Mouse (Mus musculus) neural tube, embryonic 13.5 days (tissue): ENCODE measurements around the gene Liph. TPM values are rescaled to one million over a fixed set of nuclear protein-coding genes. Genes with fewer than 3 reads are reported as not detected.

Source experiments
- ATAC-seq: fragments of 200-750 bp; cut with Nextera tagmentation; 2 replicates; pipeline ENCODE4 v1.8.0; 2017; ENCODE audit warnings: low read depth, mild to moderate bottlenecking, moderate TSS enrichment, moderate library complexity
- H3K27ac ChIP-seq: fragments of 300-500 bp; sonication (generic); replicated peaks from 2 replicates; pipeline ENCODE4 v1.5.1; 2015; ENCODE audit warnings: moderate library complexity, mild to moderate bottlenecking, inconsistent platforms
- H3K27me3 ChIP-seq: fragments of 300-500 bp; sonication (generic); 2 replicates; pipeline ENCODE4 v1.6.1; 2015; ENCODE audit warnings: mild to moderate bottlenecking, inconsistent platforms
- H3K36me3 ChIP-seq: fragments of 300-500 bp; sonication (generic); 2 replicates; pipeline ENCODE4 v1.6.1; 2015; ENCODE audit warnings: mild to moderate bottlenecking, inconsistent platforms
- H3K4me1 ChIP-seq: fragments of 300-500 bp; sonication (generic); replicated peaks from 2 replicates; pipeline ENCODE4 v1.6.1; 2015; ENCODE audit warnings: inconsistent platforms
- H3K4me2 ChIP-seq: fragments of 300-500 bp; sonication (generic); 2 replicates; pipeline ENCODE4 v1.6.1; 2015; ENCODE audit warnings: inconsistent platforms, mild to moderate bottlenecking, moderate library complexity
- H3K4me3 ChIP-seq: fragments of 300-500 bp; sonication (generic); 2 replicates; pipeline ENCODE4 v1.5.1; 2015; ENCODE audit warnings: mild to moderate bottlenecking, inconsistent platforms
- H3K9ac ChIP-seq: fragments of 300-500 bp; sonication (generic); 2 replicates; pipeline ENCODE4 v1.6.1; 2015; ENCODE audit warnings: moderate library complexity, mild to moderate bottlenecking, inconsistent platforms
- H3K9me3 ChIP-seq: fragments of 300-500 bp; sonication (generic); 2 replicates; pipeline ENCODE4 v1.6.1; 2016; ENCODE audit warnings: inconsistent platforms
- WGBS: fragments of 180-500 bp; shearing (Covaris S2); methylation state at CpG from one replicate; pipeline ENCODE4 v1.1.7; 2015; 5-methylcytosine and 5-hydroxymethylcytosine counted together
- polyA plus RNA-seq: library from polyadenylated mRNA; unstranded; fragments of >200 nt; fragmentation: Nextera tagmentation; extraction: Ambion mirVana; gene quantifications from 2 replicates; pipeline ENCODE4 v1.2.1, GENCODE M21; 2015

Liph gene
- 0.18 and 0.29 TPM in 2 replicates for polyA plus RNA-seq

DNA sequence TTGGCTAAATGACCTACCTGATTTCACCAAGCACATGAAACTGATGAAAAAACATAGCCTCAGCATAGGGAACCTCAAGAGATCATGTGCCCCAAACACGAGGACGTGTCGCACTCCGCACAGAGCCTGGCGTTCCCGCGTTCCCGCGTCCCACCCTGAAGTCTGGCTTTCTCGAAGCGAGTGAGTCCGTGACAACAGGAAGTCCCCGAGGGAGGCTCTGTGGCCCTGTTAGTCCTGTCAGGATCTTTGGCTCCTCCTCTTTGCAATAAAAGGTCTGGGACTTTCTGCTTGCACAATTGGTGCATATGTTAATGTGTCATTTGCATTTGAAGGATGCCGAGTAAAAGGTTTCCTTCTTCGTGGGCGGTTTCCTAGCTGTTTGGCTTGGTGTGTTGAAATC is at the start of gene Liph:
Liph (minus strand) TSS at position 360 of the 400 bp plus-strand sequence.
- Histone ChIP-seq H3K4me1 (peaks cover 7% of the 10 kb centered on the region), H3K4me3 (peak within 1 kb of the TSS; percentile 25), H3K9me3 (no peaks in the 10 kb centered on the region), H3K36me3 (no peaks in the 10 kb centered on the region), H3K9ac (0 out of 2 replicates have a peak within 1 kb of the TSS, but pooled peaks have one; percentile 27), H3K4me2 (peak within 1 kb of the TSS; percentile 55), H3K27ac (no peak within 1 kb of the TSS), H3K27me3 (peaks cover 4% of the 10 kb centered on the region)
- ATAC-seq: no peak
- 2% methylated on average over 16 of the region's 16 CpGs for WGBS

DNA sequence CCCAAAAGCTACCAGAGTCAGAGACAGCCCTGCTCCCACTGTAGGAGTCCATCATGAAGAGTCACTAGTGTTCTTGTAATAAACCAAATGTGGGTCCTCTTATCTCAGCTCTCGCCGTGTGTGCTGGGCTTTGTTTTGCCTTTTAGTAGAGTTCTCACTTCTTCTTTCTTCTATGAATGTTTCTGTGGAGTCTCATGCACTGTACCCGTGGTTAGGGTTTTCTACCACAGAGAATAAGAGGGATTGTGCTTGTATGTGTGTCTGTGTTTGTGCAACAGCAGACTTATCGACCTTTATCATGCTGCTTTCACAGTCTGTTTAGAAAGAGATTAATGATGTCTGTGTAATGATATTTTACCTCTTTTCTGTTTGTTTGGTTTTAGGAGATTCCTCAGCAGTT is 48.4 kb upstream of the Liph start:
- no peak for ATAC-seq
- no peak overlapping the region for H3K27ac ChIP-seq
- no peak overlapping the region for H3K4me2 ChIP-seq
- no peak overlapping the region for H3K9ac ChIP-seq
- no peaks in the 10 kb centered on the region for H3K27me3 ChIP-seq
- H3K4me1 ChIP-seq: no peaks in the 10 kb centered on the region
- no peaks in the 10 kb centered on the region for H3K9me3 ChIP-seq
- H3K4me3 ChIP-seq: no peak overlapping the region
- peaks cover 80% of the 10 kb centered on the region for H3K36me3 ChIP-seq
- whole genome bisulfite sequencing: 92% methylated on average over 4 of the region's 4 CpGs

DNA sequence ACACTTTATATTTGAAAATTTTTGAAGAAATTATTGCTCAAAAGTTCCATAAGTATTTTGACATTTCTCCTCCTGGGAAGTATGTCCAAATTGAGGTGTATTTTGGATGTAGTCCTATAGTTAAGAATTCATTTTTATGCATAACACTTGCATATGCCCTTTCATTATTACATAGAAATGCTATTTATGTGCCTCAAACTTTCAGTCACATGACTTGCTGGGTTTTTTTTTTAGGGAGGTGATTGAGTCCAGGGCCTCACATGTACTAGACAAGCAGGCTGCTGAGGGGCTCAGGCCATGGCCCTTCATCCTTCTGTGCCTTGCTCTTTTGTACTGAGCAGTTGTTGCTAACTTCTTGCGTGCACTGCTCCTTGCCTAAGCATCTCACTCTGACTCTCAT is 44.5 kb upstream of the Liph start:
- H3K27me3 ChIP-seq: no peaks in the 10 kb centered on the region
- no peaks in the 10 kb centered on the region for H3K4me1 ChIP-seq
- H3K4me3 ChIP-seq: no peak overlapping the region
- no peak overlapping the region for H3K9ac ChIP-seq
- no peaks in the 10 kb centered on the region for H3K9me3 ChIP-seq
- H3K4me2 ChIP-seq: no peak overlapping the region
- H3K27ac ChIP-seq: no peak overlapping the region
- no peak for ATAC-seq
- WGBS: 80% methylated on average over 1 of the region's 1 CpGs
- H3K36me3 ChIP-seq: peaks cover 75% of the 10 kb centered on the region

DNA sequence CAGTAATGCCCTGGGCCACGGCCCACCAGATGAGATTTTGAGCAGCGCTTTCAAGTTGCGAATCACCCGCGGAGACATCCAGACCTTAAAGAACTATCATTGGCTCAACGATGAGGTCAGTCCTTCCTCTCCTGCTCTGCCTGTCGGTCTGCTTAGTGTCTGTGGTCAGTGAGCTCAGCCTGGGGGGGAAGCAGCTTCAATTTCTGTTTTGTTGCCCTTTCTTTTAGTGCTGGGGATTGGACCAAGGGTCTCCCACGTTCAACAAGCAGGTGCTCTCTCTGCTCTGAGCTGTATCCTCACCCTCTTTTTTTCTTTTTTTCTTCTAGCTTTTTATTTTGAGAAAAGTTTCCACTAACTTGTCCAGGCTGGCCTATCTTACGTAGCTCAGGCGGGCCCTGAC is 43.1 kb upstream of the Liph start:
- H3K36me3 ChIP-seq: peaks cover 61% of the 10 kb centered on the region
- H3K27ac ChIP-seq: no peak overlapping the region
- H3K4me1 ChIP-seq: no peaks in the 10 kb centered on the region
- no peaks in the 10 kb centered on the region for H3K27me3 ChIP-seq
- H3K9ac ChIP-seq: no peak overlapping the region
- ATAC-seq: no peak
- H3K9me3 ChIP-seq: no peaks in the 10 kb centered on the region
- 90% methylated on average over 10 of the region's 10 CpGs for WGBS
- no peak overlapping the region for H3K4me3 ChIP-seq
- H3K4me2 ChIP-seq: no peak overlapping the region

DNA sequence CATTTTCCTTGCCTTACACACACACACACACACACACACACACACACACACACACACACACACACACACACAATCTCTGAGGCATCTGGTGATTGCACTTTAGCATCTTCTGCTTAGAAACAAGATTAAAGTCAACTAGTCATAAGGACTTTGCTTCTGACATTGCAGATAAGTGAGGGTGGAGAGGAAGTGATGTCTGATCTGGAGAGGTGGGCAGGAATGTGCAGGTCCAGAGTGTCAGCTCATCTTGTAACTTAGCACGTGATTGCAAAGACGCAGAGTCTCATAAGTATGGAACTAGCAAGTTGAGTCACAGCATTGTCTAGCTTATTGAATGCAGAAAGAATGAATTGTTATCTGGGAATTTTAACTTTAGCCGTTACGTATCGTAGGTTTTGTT is 32.0 kb upstream of the Liph start:
- Histone ChIP-seq H3K36me3 (peaks cover 95% of the 10 kb centered on the region), H3K27ac (no peak overlapping the region), H3K4me1 (no peaks in the 10 kb centered on the region), H3K27me3 (no peaks in the 10 kb centered on the region), H3K9ac (no peak overlapping the region), H3K4me2 (no peak overlapping the region), H3K9me3 (no peaks in the 10 kb centered on the region), H3K4me3 (no peak overlapping the region)
- 94% methylated on average over 5 of the region's 5 CpGs for WGBS
- no peak for ATAC-seq

DNA sequence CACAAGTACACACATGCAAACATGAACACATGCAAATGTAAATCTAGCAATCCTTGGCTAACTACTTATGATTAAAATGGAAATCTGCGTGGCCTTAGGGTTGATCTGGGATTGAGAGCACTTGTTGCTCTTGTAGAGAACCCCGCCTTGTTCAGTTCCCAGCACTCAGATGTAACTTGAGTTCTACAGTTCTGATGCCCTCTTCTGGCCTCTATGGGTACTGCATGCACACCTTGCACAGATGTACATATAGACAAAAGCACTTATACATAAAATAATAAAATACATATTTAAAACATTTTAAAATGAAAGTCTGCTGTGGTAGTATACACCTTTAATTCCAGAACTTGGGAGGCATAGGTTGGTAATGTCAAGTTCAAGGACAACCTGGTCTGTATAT is 26.7 kb upstream of the Liph start:
- H3K9me3 ChIP-seq: peaks cover 6% of the 10 kb centered on the region; the same call in 1 of the 2 replicates
- H3K27ac ChIP-seq: no peak overlapping the region
- H3K4me3 ChIP-seq: no peak overlapping the region
- no peak overlapping the region for H3K4me2 ChIP-seq
- H3K9ac ChIP-seq: no peak overlapping the region
- no peaks in the 10 kb centered on the region for H3K4me1 ChIP-seq
- 100% methylated on average over 2 of the region's 2 CpGs for WGBS
- H3K36me3 ChIP-seq: peaks cover 94% of the 10 kb centered on the region
- no peaks in the 10 kb centered on the region for H3K27me3 ChIP-seq
- ATAC-seq: no peak

DNA sequence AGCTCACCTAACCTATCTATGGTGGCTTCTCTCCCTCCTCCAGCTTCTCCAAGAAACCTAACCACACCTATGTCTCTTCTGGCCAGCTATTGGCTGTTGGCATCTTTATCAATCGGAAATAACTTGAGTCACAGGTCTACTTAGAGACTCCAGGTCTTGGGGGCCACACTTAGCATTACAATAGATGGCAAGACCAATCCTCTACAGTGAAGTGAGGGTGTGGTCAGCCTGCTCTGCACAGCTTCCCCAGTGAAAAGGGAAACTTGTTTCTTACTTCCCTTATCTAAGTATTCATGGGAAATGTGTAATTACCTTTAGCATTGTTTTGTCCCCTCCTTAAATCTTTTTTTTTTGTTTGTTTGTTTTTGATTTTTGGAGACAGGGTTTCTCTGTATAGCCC is 20.1 kb upstream of the Liph start:
- no peak overlapping the region for H3K4me2 ChIP-seq
- peaks cover 9% of the 10 kb centered on the region for H3K4me1 ChIP-seq
- no peaks in the 10 kb centered on the region for H3K9me3 ChIP-seq
- H3K9ac ChIP-seq: no peak overlapping the region
- 79% methylated on average over 1 of the region's 1 CpGs for WGBS
- peaks cover 60% of the 10 kb centered on the region for H3K36me3 ChIP-seq
- H3K27ac ChIP-seq: no peak overlapping the region
- no peak for ATAC-seq
- no peaks in the 10 kb centered on the region for H3K27me3 ChIP-seq
- H3K4me3 ChIP-seq: no peak overlapping the region

DNA sequence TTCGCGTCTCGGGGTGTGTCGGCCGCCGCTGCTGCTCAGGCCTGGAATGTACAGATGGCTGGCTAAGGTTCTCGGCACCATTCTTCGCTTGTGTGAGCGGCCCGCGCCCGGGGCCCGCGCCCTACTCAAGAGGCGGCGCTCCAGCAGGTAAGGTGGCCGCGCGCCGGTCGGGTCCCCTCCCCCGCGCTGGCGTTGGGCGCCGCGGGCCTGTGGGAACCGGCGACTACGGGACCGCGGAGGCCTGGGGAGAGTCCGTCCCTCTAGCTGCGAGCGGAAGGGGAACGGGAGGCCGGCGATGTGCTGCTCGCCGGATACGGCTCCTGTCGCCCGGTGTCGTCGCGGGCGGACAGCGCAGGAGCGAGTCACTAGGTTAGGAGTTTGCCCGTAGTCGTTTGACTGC is 14.1 kb upstream of the Liph start:
- Histone ChIP-seq H3K9me3 (no peaks in the 10 kb centered on the region), H3K4me1 (peaks cover 21% of the 10 kb centered on the region), H3K36me3 (0 out of 2 replicates have a peak, but pooled peaks cover 6% of the 10 kb centered on the region), H3K27ac (peak overlapping the region; percentile 83), H3K4me2 (peak overlapping the region; percentile 80), H3K27me3 (no peaks in the 10 kb centered on the region), H3K9ac (peak overlapping the region; percentile 90), H3K4me3 (peak overlapping the region; percentile 97)
- WGBS: under 1% methylated on average over 51 of the region's 51 CpGs
- ATAC-seq: peak; percentile 68

DNA sequence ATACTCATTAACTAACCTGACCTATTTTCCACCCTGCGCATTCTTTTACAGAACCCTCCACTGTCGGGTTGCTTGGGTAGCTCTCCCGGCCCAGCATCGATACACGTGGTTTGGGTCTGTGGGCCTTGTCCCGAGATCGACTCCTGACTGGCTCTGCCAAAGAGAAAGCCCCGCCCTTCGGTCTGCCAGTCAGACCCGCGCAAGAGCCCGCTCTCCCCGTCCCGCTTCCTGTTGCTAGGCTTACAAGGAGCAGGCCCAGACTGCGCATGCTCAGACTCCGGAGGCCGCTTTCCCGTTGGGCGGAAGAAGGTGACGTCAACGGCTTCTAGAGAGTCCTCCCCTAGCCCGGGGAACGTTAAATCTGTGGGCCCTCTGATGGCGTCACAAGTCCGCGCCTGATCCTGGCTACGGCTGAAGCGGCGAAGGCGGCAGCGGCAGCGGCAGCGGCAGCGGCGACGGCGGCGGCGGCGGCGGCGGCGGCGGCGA is 13.7 kb upstream of the Liph start, which contains the start of gene Senp2:
Senp2 (plus strand) TSS at position 386 of the 486 bp plus-strand sequence.
- Histone ChIP-seq H3K4me2 (peak within 1 kb of the TSS; percentile 80), H3K36me3 (0 out of 2 replicates have a peak, but pooled peaks cover 6% of the 10 kb centered on the region), H3K27me3 (no peaks in the 10 kb centered on the region), H3K9ac (peak within 1 kb of the TSS; percentile 90), H3K4me1 (peaks cover 21% of the 10 kb centered on the region), H3K27ac (peak within 1 kb of the TSS; percentile 83), H3K9me3 (no peaks in the 10 kb centered on the region), H3K4me3 (peak within 1 kb of the TSS; percentile 97)
- ATAC-seq: peak; percentile 99
- under 1% methylated on average over 45 of the region's 45 CpGs for whole genome bisulfite sequencing

DNA sequence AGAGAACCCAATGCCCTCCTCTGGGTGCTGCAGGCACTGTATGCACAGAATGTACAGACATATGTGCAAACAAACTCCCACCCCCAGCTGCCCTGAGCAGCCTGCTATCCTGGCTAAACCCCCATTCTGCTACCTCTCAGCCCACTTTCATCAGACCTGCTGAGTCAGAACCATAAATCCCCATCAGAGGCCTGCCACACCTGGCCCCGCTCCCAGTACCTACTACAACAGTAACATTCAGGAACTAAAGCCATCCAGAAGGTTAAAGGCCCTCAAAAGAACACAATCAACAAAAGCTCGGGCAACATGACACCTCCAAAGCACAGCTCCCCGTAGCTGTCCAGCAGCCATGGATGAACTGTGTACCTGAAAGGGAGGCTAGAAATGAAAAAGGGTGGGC is 6.1 kb upstream of the Liph start:
- Histone ChIP-seq H3K9ac (no peak overlapping the region), H3K4me1 (no peaks in the 10 kb centered on the region), H3K9me3 (no peaks in the 10 kb centered on the region), H3K4me2 (no peak overlapping the region), H3K27ac (no peak overlapping the region), H3K27me3 (no peaks in the 10 kb centered on the region; the same call in 1 of the 2 replicates), H3K4me3 (no peak overlapping the region), H3K36me3 (no peaks in the 10 kb centered on the region)
- ATAC-seq: no peak
- 64% methylated on average over 3 of the region's 3 CpGs for WGBS

DNA sequence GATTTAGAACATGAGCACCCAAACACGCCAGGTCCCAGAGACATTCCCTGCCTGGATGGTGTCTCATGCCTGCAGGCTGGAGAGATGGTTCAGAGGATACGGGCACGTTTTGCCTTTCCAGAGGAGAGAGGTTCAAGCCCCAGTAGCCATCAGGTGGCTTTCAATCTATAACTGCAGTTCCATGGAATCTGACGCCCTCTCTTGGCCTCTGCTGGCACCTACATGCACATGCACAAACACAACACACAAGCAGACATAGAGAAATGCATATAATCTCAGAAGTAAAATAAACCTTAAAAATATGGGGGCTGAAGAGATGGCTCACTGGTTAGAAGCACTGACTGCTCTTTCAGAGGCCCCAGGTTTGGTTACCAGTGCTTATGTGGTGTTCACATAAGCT is 5.7 kb upstream of the Liph start:
- 59% methylated on average over 4 of the region's 4 CpGs for WGBS
- no peak overlapping the region for H3K9ac ChIP-seq
- H3K4me3 ChIP-seq: no peak overlapping the region
- ATAC-seq: no peak
- H3K27me3 ChIP-seq: no peaks in the 10 kb centered on the region; the same call in 1 of the 2 replicates
- no peak overlapping the region for H3K4me2 ChIP-seq
- H3K4me1 ChIP-seq: no peaks in the 10 kb centered on the region
- H3K36me3 ChIP-seq: no peaks in the 10 kb centered on the region
- no peak overlapping the region for H3K27ac ChIP-seq
- H3K9me3 ChIP-seq: no peaks in the 10 kb centered on the region

DNA sequence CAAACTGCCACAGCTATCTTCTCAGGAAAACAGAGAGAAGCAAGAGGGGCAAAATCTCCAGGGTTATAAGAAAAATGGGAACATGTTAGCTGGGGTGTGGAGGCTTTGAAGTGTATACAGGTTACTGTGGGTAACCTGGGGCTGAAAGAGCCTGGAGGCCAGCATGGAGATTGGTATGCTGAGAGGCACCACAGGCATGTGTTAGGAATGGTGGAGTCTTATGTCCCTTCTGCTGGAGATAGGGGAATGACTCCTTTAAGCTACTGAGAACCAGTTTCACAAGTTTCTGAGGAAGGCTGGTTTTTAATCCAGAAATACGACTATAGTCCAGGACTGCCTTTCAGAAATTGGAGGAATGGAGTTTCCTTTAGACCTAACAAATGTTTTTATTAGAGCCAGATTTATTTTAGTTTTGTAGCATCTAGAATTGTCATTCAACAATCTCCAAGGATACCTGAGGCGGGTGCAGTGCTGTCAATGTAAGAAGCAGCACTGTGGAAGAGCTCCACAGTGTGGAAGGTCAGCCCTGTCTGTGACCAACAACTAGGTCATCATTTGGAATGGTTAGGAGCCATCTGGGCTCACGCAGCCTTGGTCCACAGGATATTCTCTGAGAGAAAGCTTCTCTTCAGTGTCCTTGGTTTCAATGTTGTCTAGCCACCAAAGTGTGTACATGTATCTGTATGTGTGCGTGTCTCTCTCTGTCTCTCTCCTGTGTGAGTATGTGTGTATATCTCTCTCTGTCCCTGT is 4.7 kb upstream of the Liph start:
- 89% methylated on average over 4 of the region's 4 CpGs for WGBS

More for the DNA sequence above, 4.7 kb upstream of the Liph start:
- no peak overlapping the region for H3K9ac ChIP-seq
- no peaks in the 10 kb centered on the region for H3K9me3 ChIP-seq
- H3K27ac ChIP-seq: no peak overlapping the region
- no peak overlapping the region for H3K4me3 ChIP-seq
- no peak for ATAC-seq
- H3K36me3 ChIP-seq: no peaks in the 10 kb centered on the region
- peaks cover 6% of the 10 kb centered on the region for H3K4me1 ChIP-seq
- H3K27me3 ChIP-seq: no peaks in the 10 kb centered on the region; the same call in 1 of the 2 replicates
- H3K4me2 ChIP-seq: no peak overlapping the region
